Mouse (Mus musculus) midbrain, embryonic 16.5 days (tissue): ENCODE data around the gene Fpgs. TPM values are rescaled to one million over a fixed set of nuclear protein-coding genes. Genes with fewer than 3 reads are reported as not detected.

ENCODE experiments used
- ATAC-seq: fragments of 200-750 bp; cut with Nextera tagmentation; 2 replicates; pipeline ENCODE4 v1.8.0; 2017; ENCODE audit warnings: moderate TSS enrichment
- H3K27ac ChIP-seq: fragments of 300-500 bp; sonication (generic); 2 replicates; pipeline ENCODE4 v1.5.1; 2014; ENCODE audit warnings: mild to moderate bottlenecking, low read length, mixed read lengths
- H3K27me3 ChIP-seq: fragments of 300-500 bp; sonication (generic); 2 replicates; pipeline ENCODE4 v1.6.1; 2014; ENCODE audit warnings: low read depth, low read length, mixed read lengths; ENCODE audit not compliant: control insufficient read depth, insufficient read depth
- H3K36me3 ChIP-seq: fragments of 300-500 bp; sonication (generic); 2 replicates; pipeline ENCODE4 v1.6.1; 2014; ENCODE audit warnings: mild to moderate bottlenecking, low read length, moderate library complexity, mixed read lengths; ENCODE audit not compliant: control insufficient read depth, insufficient read depth
- H3K4me1 ChIP-seq: fragments of 300-500 bp; sonication (generic); 2 replicates; pipeline ENCODE4 v1.6.1; 2014; ENCODE audit warnings: mild to moderate bottlenecking, low read length, mixed read lengths; ENCODE audit not compliant: control insufficient read depth, insufficient read depth
- H3K4me2 ChIP-seq: fragments of 300-500 bp; sonication (generic); 2 replicates; pipeline ENCODE4 v1.6.1; 2014; ENCODE audit warnings: mild to moderate bottlenecking, low read length, mixed read lengths
- H3K4me3 ChIP-seq: fragments of 300-500 bp; sonication (generic); 2 replicates; pipeline ENCODE4 v1.5.1; 2014; ENCODE audit warnings: low read depth, mild to moderate bottlenecking, low read length, moderate library complexity, mixed read lengths
- H3K9ac ChIP-seq: fragments of 300-500 bp; sonication (generic); 2 replicates; pipeline ENCODE4 v1.6.1; 2014; ENCODE audit warnings: low read depth, low read length, mixed read lengths
- H3K9me3 ChIP-seq: fragments of 300-500 bp; sonication (generic); replicated peaks from 2 replicates; pipeline ENCODE4 v1.6.1; 2014; ENCODE audit warnings: mild to moderate bottlenecking, low read length, mixed read lengths; ENCODE audit not compliant: control insufficient read depth, poor library complexity, severe bottlenecking
- WGBS: fragments of 180-500 bp; shearing (Covaris S2); extraction: QIAGEN DNeasy Blood & Tissue Kit; methylation state at CpG from one replicate; pipeline ENCODE4 v1.1.7; 2014; 5-methylcytosine and 5-hydroxymethylcytosine counted together
- polyA plus RNA-seq: library from polyadenylated mRNA; unstranded; fragments of >200 nt; fragmentation: Nextera tagmentation; extraction: Ambion mirVana; gene quantifications from 2 replicates; pipeline ENCODE4 v1.2.1, GENCODE M21; 2015

Gene Fpgs
- polyA plus RNA-seq, 1 experiment from 2014 or later = 23.5 TPM

DNA sequence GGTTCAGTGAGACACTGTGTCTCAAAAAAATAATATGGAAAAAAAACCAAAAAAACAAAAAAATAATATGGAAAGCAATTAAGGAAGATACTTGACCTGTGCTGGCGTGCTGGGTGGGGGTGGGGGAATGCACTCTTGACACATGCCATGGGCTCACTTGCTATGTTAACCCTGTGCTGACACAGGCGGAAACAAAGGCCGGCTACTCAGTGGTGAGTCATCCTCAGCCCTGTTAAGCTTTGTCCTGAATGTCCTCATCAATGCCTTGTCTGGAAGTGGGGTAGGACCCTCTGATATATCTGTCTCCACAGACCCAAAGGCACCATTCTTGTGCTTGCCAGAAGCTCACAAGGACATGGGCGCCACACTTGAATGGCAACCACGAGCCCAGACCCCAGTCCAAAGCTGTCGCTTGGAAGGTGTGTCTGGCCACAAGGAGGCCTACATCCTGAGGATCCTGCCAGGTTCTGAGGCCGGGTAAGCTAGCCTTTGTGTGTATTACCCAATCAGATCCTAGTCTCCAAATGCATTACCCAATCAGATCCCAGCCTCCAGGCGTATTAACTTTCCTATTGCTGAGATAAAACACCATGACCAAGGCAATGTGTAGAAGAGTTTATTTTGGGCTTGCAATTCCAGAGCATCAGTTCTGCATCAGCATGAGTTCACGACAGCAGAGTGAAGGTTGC, 31.9 kb downstream of the Fpgs start:
- 64% methylated on average over 9 of the region's 9 CpGs for WGBS
- Histone ChIP-seq H3K4me2 (no peak overlapping the region), H3K36me3 (no peaks in the 10 kb centered on the region), H3K27ac (no peak overlapping the region), H3K27me3 (no peaks in the 10 kb centered on the region), H3K9me3 (no peaks in the 10 kb centered on the region), H3K4me1 (no peaks in the 10 kb centered on the region; the same call in 1 of the 2 replicates), H3K9ac (no peak overlapping the region), H3K4me3 (no peak overlapping the region)
- no peak for ATAC-seq

DNA sequence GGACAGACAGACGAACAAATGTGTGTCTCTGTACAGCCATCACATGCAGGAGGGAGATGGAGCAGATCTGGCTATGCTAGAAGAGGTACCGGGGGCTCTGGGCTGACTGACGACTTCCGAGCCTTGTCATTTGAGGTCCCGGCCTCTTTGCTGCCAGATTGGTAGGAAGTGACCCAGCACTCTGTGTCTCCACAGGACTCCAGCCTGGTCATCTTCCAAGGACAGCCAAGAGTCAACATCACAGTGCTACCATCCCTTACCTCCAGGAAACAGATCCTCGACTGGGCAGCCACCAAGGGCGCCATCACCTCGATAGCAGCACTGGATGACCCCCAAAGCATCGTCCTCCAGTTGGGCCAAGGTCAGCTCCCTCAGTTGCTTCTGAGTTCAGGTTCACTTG, 32.8 kb downstream of the Fpgs start:
- Histone ChIP-seq H3K9me3 (no peaks in the 10 kb centered on the region), H3K9ac (no peak overlapping the region), H3K4me1 (no peaks in the 10 kb centered on the region; the same call in 1 of the 2 replicates), H3K36me3 (no peaks in the 10 kb centered on the region), H3K4me3 (no peak overlapping the region), H3K4me2 (no peak overlapping the region), H3K27ac (no peak overlapping the region), H3K27me3 (no peaks in the 10 kb centered on the region)
- ATAC-seq = no peak
- WGBS = 89% methylated on average over 9 of the region's 9 CpGs

DNA sequence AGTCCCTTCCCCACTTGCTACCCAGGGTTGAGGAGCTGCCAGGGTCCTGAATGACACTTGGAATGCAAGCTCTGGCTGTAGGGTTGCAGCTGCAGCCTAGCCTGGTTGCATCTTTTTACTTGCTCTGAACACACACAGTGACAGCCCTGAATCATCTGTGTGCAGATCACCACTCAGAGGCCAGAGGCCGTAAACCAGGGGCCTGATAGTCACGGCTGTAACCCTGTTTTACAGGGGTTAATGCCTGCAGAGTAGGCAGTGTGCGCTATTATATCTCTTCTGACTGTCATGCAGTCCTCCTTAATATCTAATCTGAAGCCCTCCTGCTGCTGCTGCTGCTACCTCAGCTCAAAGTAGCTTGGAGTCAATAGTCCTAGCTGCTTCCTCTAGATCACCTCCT, 34.1 kb downstream of the Fpgs start:
- Histone ChIP-seq H3K27me3 (no peaks in the 10 kb centered on the region), H3K4me2 (no peak overlapping the region), H3K9ac (no peak overlapping the region), H3K4me3 (no peak overlapping the region), H3K36me3 (no peaks in the 10 kb centered on the region), H3K27ac (no peak overlapping the region), H3K4me1 (no peaks in the 10 kb centered on the region; the same call in 1 of the 2 replicates), H3K9me3 (no peaks in the 10 kb centered on the region)
- no peak for ATAC-seq
- 83% methylated on average over 3 of the region's 3 CpGs for WGBS

DNA sequence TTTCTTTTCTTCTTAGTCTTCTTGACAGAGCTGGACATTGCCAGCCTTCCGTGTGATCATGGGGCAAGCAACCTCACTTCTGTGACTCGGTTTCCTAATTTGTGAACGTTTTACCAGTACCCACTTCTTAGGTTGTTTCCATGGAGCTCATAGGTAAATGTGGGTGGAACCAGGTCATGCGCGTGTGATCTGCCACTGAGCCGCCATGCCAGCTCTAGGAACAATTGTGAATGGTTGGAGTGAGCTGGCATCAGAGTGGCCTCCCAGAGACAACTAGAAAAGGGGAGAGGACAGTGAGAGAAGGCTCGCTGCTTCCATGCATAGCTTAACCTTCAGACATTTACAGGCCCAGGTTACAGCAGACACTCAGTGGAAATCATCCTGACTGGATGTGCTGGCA, 35.8 kb downstream of the Fpgs start:
- ATAC-seq = no peak
- H3K4me3 ChIP-seq = no peak overlapping the region

DNA sequence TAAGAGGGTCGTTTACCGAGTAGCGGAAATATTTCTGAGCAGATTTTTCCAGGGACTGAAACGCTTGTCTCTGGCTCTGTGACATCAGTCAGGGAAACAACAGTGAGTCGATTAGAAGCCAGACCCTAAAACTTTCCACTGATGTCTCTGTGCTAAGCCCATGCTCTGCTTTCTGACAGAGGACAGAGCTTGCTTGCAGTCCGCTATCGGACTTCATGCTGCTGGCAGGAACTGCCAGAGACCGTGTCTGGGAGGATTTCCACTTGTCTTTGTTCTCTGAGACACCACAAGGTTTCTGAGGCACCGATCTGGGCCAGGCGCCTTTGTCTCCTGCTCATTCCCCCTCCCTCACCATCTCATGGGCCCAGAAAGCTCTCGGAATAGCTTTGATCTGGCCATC, 36.2 kb downstream of the Fpgs start:
- no peaks in the 10 kb centered on the region for H3K9me3 ChIP-seq
- H3K27me3 ChIP-seq = no peaks in the 10 kb centered on the region
- H3K27ac ChIP-seq = peak overlapping the region; percentile 49; the same call in 1 of the 2 replicates
- 17% methylated on average over 11 of the region's 11 CpGs for WGBS
- no peak overlapping the region for H3K9ac ChIP-seq
- ATAC-seq = no peak
- H3K4me3 ChIP-seq = no peak overlapping the region
- H3K4me1 ChIP-seq = no peaks in the 10 kb centered on the region; the same call in 1 of the 2 replicates
- no peaks in the 10 kb centered on the region for H3K36me3 ChIP-seq
- no peak overlapping the region for H3K4me2 ChIP-seq

More for the DNA sequence above, 35.8 kb downstream of the Fpgs start:
- H3K9ac ChIP-seq = no peak overlapping the region
- H3K27me3 ChIP-seq = no peaks in the 10 kb centered on the region
- H3K36me3 ChIP-seq = no peaks in the 10 kb centered on the region
- H3K9me3 ChIP-seq = no peaks in the 10 kb centered on the region
- no peak overlapping the region for H3K4me2 ChIP-seq
- no peaks in the 10 kb centered on the region; the same call in 1 of the 2 replicates for H3K4me1 ChIP-seq
- 56% methylated on average over 7 of the region's 7 CpGs for WGBS
- peak overlapping the region; percentile 49 for H3K27ac ChIP-seq

DNA sequence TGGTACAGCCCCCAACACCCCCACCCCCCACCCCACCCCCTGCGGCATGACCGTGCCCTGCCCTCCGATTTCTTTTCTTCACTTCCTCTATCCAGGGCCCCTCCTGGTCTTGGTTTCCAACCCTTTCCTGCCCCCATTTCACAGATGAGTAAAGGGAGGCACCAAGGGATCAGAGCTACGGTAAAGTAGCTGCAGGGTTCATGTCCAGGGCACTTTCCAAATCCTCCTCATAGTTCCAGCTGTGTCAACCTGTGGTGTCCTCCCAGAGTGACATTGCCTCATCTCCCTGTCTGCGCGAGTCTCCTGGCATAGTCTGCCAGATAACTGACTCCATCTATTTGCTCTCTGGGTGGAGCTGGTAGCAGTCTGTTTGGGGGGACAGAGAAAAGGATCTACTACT, 38.1 kb downstream of the Fpgs start:
- H3K27ac ChIP-seq = no peak overlapping the region
- no peak overlapping the region for H3K9ac ChIP-seq
- H3K4me1 ChIP-seq = no peaks in the 10 kb centered on the region; the same call in 1 of the 2 replicates
- no peak for ATAC-seq
- no peak overlapping the region for H3K4me3 ChIP-seq
- H3K4me2 ChIP-seq = no peak overlapping the region
- WGBS = 95% methylated on average over 6 of the region's 6 CpGs
- H3K27me3 ChIP-seq = no peaks in the 10 kb centered on the region
- H3K9me3 ChIP-seq = no peaks in the 10 kb centered on the region
- H3K36me3 ChIP-seq = no peaks in the 10 kb centered on the region

DNA sequence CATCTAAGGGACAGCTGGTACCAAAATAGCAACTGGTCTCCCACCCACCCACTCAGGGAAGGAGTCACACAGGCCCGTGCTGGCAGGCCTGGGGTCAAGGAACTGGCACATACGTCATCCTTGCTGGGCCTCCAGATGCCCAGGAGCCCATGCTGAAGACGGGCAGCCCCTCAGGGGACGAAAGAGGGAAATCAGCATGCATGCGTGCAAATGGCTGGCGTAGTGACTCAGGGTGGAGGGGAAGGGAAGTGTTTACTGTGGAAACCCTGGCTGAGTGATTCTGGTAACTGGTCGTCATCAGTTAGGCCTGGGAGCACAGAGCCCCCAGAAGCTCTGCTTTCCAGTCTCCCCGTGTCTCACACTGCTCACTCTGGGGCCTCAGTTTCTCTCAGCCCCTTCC, 38.6 kb downstream of the Fpgs start:
- Histone ChIP-seq H3K9me3 (no peaks in the 10 kb centered on the region), H3K27ac (no peak overlapping the region), H3K27me3 (no peaks in the 10 kb centered on the region), H3K36me3 (no peaks in the 10 kb centered on the region), H3K4me3 (no peak overlapping the region), H3K9ac (no peak overlapping the region), H3K4me1 (no peaks in the 10 kb centered on the region; the same call in 1 of the 2 replicates), H3K4me2 (no peak overlapping the region)
- ATAC-seq = no peak
- 71% methylated on average over 8 of the region's 8 CpGs for WGBS

DNA sequence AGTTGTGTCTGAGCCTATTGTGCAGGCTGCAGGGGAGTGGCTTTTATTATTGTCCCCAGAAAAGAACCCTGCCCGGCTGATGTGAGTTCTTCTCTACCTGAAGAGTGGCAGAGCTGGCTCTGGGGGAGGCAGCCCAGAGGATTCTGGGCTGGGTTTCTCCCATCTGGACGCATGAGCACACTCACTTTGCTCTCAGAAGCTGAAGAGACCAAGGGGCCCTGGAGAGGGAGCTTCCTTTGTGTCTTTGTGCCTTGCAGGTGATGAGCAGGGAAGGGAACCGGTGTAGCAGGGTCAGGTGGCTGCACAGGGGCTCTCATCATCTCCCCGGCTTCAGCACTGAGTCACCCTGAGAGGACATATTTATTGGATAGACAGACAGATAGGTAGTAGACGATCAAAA, 41.7 kb downstream of the Fpgs start:
- ATAC-seq = no peak
- Histone ChIP-seq H3K36me3 (no peaks in the 10 kb centered on the region), H3K4me3 (no peak overlapping the region), H3K9ac (no peak overlapping the region), H3K9me3 (no peaks in the 10 kb centered on the region), H3K4me2 (no peak overlapping the region), H3K27me3 (no peaks in the 10 kb centered on the region), H3K27ac (no peak overlapping the region), H3K4me1 (no peaks in the 10 kb centered on the region)
- WGBS = 51% methylated on average over 5 of the region's 5 CpGs

DNA sequence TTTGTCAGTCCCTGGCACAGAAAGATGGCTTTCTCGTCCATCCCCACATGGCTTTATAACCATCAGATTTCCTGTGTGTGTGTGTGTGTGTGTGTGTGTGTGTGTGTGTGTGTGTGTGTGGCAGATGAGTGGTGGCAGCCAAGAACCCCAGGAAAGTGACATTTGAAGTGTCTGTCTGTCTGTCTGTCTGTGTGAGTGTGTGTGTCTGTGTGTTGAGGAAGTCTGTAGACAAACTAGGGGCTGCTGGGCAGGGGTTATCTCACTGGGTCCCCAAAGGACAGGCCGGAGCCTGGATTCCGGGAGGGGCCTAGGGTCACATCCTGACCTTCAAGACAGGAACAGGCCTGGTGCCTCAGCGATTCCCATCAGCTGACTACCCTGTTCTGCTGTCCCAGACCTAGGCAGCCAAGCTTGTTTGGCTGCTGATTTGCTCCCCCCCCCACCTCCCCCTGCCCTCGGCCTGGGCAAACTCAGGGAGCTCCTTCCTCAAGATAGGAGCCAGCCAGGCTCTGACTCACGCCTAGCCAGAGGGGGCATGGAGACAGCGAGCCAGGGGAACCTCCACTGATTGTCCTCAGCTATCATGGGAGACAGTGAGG, 42.3 kb downstream of the Fpgs start:
- Histone ChIP-seq H3K36me3 (no peaks in the 10 kb centered on the region), H3K4me3 (no peak overlapping the region), H3K27me3 (no peaks in the 10 kb centered on the region), H3K9ac (no peak overlapping the region), H3K4me1 (no peaks in the 10 kb centered on the region), H3K9me3 (no peaks in the 10 kb centered on the region), H3K4me2 (no peak overlapping the region), H3K27ac (no peak overlapping the region)
- ATAC-seq = no peak
- WGBS = 62% methylated on average over 7 of the region's 7 CpGs
